Mouse (Mus musculus) stomach, postnatal 0 days (tissue): ENCODE results near the gene Tfrc.

Experiments
- CTCF ChIP-seq: IDR thresholded peaks from 2 replicates; pipeline ENCODE4 v1.5.1; 2016; ENCODE audit warnings: antibody characterized with exemption, low read depth, mild to moderate bottlenecking, moderate library complexity
- EP300 ChIP-seq: optimal IDR thresholded peaks from 2 replicates; pipeline ENCODE3; 2016; ENCODE audit warnings: antibody characterized with exemption

GRCm38 (mm10) chr16:32660557-32661321 is 52.0 kb downstream of the Tfrc start:
- TF ChIP-seq CTCF (no peak), EP300 (no peak)
